Mouse (Mus musculus) MEL (cell line): ENCODE data around the gene B230217C12Rik.

Experiments used
- CTCF ChIP-seq, 3 experiments: IDR thresholded peaks in 2 of 3; conservative IDR thresholded peaks in 1 of 3; 2 replicates each; pipeline ENCODE4 v1.5.1; 2011 to 2012; ENCODE audit warnings: low read length in 3 of 3, low read depth in 2 of 3, mild to moderate bottlenecking in 2 of 3, improper control_type of control experiment in 1 of 3, inconsistent platforms in 1 of 3, mixed read lengths in 1 of 3, moderate library complexity in 1 of 3; ENCODE audit not compliant: control insufficient read depth in 1 of 3, insufficient read depth in 1 of 3, poor library complexity in 1 of 3, severe bottlenecking in 1 of 3
- EP300 ChIP-seq, 2 experiments: IDR thresholded peaks; 2 replicates each; pipeline ENCODE4 v1.6.1; 2011; ENCODE audit warnings: improper control_type of control experiment in 2 of 2, low read length in 2 of 2, low read depth in 1 of 2, mild to moderate bottlenecking in 1 of 2
- MAFK ChIP-seq: IDR thresholded peaks from 2 replicates; pipeline ENCODE4 v1.6.1; 2011; ENCODE audit warnings: low read depth, mild to moderate bottlenecking, low read length, improper control_type of control experiment, borderline replicate concordance
- MEF2A ChIP-seq: IDR thresholded peaks from 2 replicates; pipeline ENCODE4 v1.6.1; 2014; ENCODE audit warnings: low read depth, mild to moderate bottlenecking, inconsistent platforms, low read length, improper control_type of control experiment; ENCODE audit not compliant: poor library complexity, insufficient replicate concordance, severe bottlenecking; ENCODE audit errors: extremely low read depth
- POLR2AphosphoS2 ChIP-seq: IDR thresholded peaks from 2 replicates; pipeline ENCODE4 v1.6.1; 2011; ENCODE audit warnings: low read length, improper control_type of control experiment
- TCF12 ChIP-seq: IDR thresholded peaks from 2 replicates; pipeline ENCODE4 v1.6.1; 2014; ENCODE audit warnings: low read depth, mild to moderate bottlenecking, inconsistent platforms, low read length, improper control_type of control experiment, moderate library complexity

- TF ChIP-seq MEF2A = no peak
- TF ChIP-seq TCF12 = no peak
- no peak for TF ChIP-seq CTCF (IDR thresholded peaks at IDR 0.05 in 2 of 3, conservative IDR thresholded peaks at IDR 0.05 in 1 of 3; ENCODE audit: control insufficient read depth in 1 of 3, insufficient read depth in 1 of 3, low read depth in 2 of 3, low read length in 3 of 3, poor library complexity in 1 of 3, severe bottlenecking in 1 of 3)
- TF ChIP-seq MAFK = no peak
- no peak; a peak in 1 of 4 replicates for TF ChIP-seq EP300 (IDR thresholded peaks at IDR 0.05; ENCODE audit: low read depth in 1 of 2, low read length in 2 of 2)
- TF ChIP-seq POLR2AphosphoS2 = peak; percentile 59; the same call in 1 of the 2 replicates
Measured at GRCm38 (mm10) chr11:97799994-97800690, 40.4 kb upstream of the B230217C12Rik start.
